Mouse (Mus musculus): ENCODE data around the gene Arfgap3. TPM values are rescaled to one million over a fixed set of nuclear protein-coding genes. Genes with fewer than 3 reads are reported as not detected.
"Not testable (repeated sequence)": the region's sequence is repeated elsewhere in the genome, so short reads cannot be mapped to it uniquely, and the experiment has no call there.

Gene Arfgap3
- polyA plus RNA-seq, 1 experiment from 2014 or later: 40.0 TPM

GRCm38 (mm10) chr15:83290899-83291298 lies 59.1 kb downstream of the Arfgap3 start:
- no peak for ATAC-seq (ENCODE audit: low FRiP score, low read depth)
- H3K4me1 ChIP-seq: no peaks in the 10 kb centered on the region
- no peak overlapping the region for H3K4me3 ChIP-seq
- no peak overlapping the region for H3K9ac ChIP-seq (replicated peaks)
- no peak overlapping the region for H3K4me2 ChIP-seq (replicated peaks)
- no peaks in the 10 kb centered on the region for H3K27me3 ChIP-seq
- H3K36me3 ChIP-seq: no peaks in the 10 kb centered on the region
- H3K27ac ChIP-seq (replicated peaks): no peak overlapping the region
- H3K9me3 ChIP-seq: no peaks in the 10 kb centered on the region
- 71% methylated on average over 2 of the region's 2 CpGs for WGBS

- Histone ChIP-seq H3K4me2 (replicated peaks) (no peak overlapping the region), H3K36me3 (no peaks in the 10 kb centered on the region), H3K4me3 (no peak overlapping the region), H3K9me3 (no peaks in the 10 kb centered on the region), H3K27me3 (no peaks in the 10 kb centered on the region), H3K27ac (replicated peaks) (no peak overlapping the region), H3K4me1 (no peaks in the 10 kb centered on the region), H3K9ac (replicated peaks) (no peak overlapping the region)
- 88% methylated on average over 8 of the region's 8 CpGs for WGBS
- no peak for ATAC-seq (ENCODE audit: low FRiP score, low read depth)
Measured at GRCm38 (mm10) chr15:83284828-83285227, 65.2 kb downstream of the Arfgap3 start.

- H3K27me3 ChIP-seq: no peaks in the 10 kb centered on the region
- ATAC-seq (ENCODE audit: low FRiP score, low read depth): no peak
- no peak overlapping the region for H3K4me2 ChIP-seq (replicated peaks)
- no peak overlapping the region for H3K9ac ChIP-seq (replicated peaks)
- no peaks in the 10 kb centered on the region for H3K4me1 ChIP-seq
- WGBS: 62% methylated on average over 5 of the region's 5 CpGs
- no peaks in the 10 kb centered on the region for H3K9me3 ChIP-seq
- no peak overlapping the region for H3K27ac ChIP-seq (replicated peaks)
- 0 out of 2 replicates have a peak, but pooled peaks cover 3% of the 10 kb centered on the region for H3K36me3 ChIP-seq
- no peak overlapping the region for H3K4me3 ChIP-seq
Measured at GRCm38 (mm10) chr15:83282397-83282796, 67.7 kb downstream of the Arfgap3 start.

GRCm38 (mm10) chr15:83281303-83281702 lies 68.7 kb downstream of the Arfgap3 start:
- Histone ChIP-seq H3K4me3 (no peak overlapping the region), H3K9me3 (no peaks in the 10 kb centered on the region), H3K4me2 (replicated peaks) (no peak overlapping the region), H3K27me3 (no peaks in the 10 kb centered on the region), H3K36me3 (0 out of 2 replicates have a peak, but pooled peaks cover 3% of the 10 kb centered on the region), H3K27ac (replicated peaks) (no peak overlapping the region), H3K4me1 (no peaks in the 10 kb centered on the region), H3K9ac (replicated peaks) (no peak overlapping the region)
- ATAC-seq (ENCODE audit: low FRiP score, low read depth): no peak
- 84% methylated on average over 11 of the region's 11 CpGs for WGBS

GRCm38 (mm10) chr15:83278579-83278978 lies 71.5 kb downstream of the Arfgap3 start:
- no peaks in the 10 kb centered on the region for H3K9me3 ChIP-seq
- H3K4me2 ChIP-seq (replicated peaks): no peak overlapping the region
- no peaks in the 10 kb centered on the region for H3K27me3 ChIP-seq
- no peak overlapping the region for H3K4me3 ChIP-seq
- no peaks in the 10 kb centered on the region for H3K4me1 ChIP-seq
- no peak overlapping the region for H3K27ac ChIP-seq (replicated peaks)
- WGBS: 88% methylated on average over 5 of the region's 5 CpGs
- no peak for ATAC-seq (ENCODE audit: low FRiP score, low read depth)
- 0 out of 2 replicates have a peak, but pooled peaks cover 3% of the 10 kb centered on the region for H3K36me3 ChIP-seq
- no peak overlapping the region for H3K9ac ChIP-seq (replicated peaks)

- Histone ChIP-seq H3K36me3 (0 out of 2 replicates have a peak, but pooled peaks cover 3% of the 10 kb centered on the region), H3K27ac (replicated peaks) (no peak overlapping the region), H3K9ac (replicated peaks) (no peak overlapping the region), H3K4me2 (replicated peaks) (no peak overlapping the region), H3K4me1 (no peaks in the 10 kb centered on the region), H3K4me3 (no peak overlapping the region), H3K9me3 (no peaks in the 10 kb centered on the region), H3K27me3 (no peaks in the 10 kb centered on the region)
- ATAC-seq (ENCODE audit: low FRiP score, low read depth): no peak
- 73% methylated on average over 4 of the region's 4 CpGs for WGBS
Measured at GRCm38 (mm10) chr15:83277451-83277850, 72.6 kb downstream of the Arfgap3 start.

- not testable (repeated sequence) for H3K27me3 ChIP-seq; H3K9me3 ChIP-seq; H3K36me3 ChIP-seq; H3K4me2 ChIP-seq (replicated peaks); H3K27ac ChIP-seq (replicated peaks); H3K4me3 ChIP-seq; H3K4me1 ChIP-seq; H3K9ac ChIP-seq (replicated peaks); ATAC-seq (ENCODE audit: low FRiP score, low read depth)
Measured at GRCm38 (mm10) chr15:83274237-83274636, 75.8 kb downstream of the Arfgap3 start.

- no peak overlapping the region for H3K27ac ChIP-seq (replicated peaks)
- H3K27me3 ChIP-seq: no peaks in the 10 kb centered on the region
- no peak overlapping the region for H3K9ac ChIP-seq (replicated peaks)
- no peak overlapping the region for H3K4me3 ChIP-seq
- H3K4me2 ChIP-seq (replicated peaks): no peak overlapping the region
- H3K4me1 ChIP-seq: no peaks in the 10 kb centered on the region
- H3K36me3 ChIP-seq: no peaks in the 10 kb centered on the region
- no peak for ATAC-seq (ENCODE audit: low FRiP score, low read depth)
- 90% methylated on average over 2 of the region's 2 CpGs for WGBS
- H3K9me3 ChIP-seq: no peaks in the 10 kb centered on the region
Measured at GRCm38 (mm10) chr15:83273017-83273416, 77.0 kb downstream of the Arfgap3 start.

GRCm38 (mm10) chr15:83271221-83271620 lies 78.8 kb downstream of the Arfgap3 start:
- H3K27me3 ChIP-seq; H3K27ac ChIP-seq (replicated peaks); H3K36me3 ChIP-seq; H3K4me1 ChIP-seq; H3K4me3 ChIP-seq; ATAC-seq (ENCODE audit: low FRiP score, low read depth); H3K4me2 ChIP-seq (replicated peaks); H3K9me3 ChIP-seq; H3K9ac ChIP-seq (replicated peaks): not testable (repeated sequence)
- 29% methylated on average over 9 of the region's 9 CpGs for WGBS

- not testable (repeated sequence) for H3K4me3 ChIP-seq; H3K27me3 ChIP-seq; H3K4me2 ChIP-seq (replicated peaks); H3K36me3 ChIP-seq; H3K4me1 ChIP-seq; ATAC-seq (ENCODE audit: low FRiP score, low read depth); H3K27ac ChIP-seq (replicated peaks); H3K9me3 ChIP-seq; H3K9ac ChIP-seq (replicated peaks)
- WGBS: 85% methylated on average over 6 of the region's 6 CpGs
Measured at GRCm38 (mm10) chr15:83269985-83270384, 80.1 kb downstream of the Arfgap3 start.

GRCm38 (mm10) chr15:83268428-83268827 lies 81.6 kb downstream of the Arfgap3 start:
- not testable (repeated sequence) for H3K4me1 ChIP-seq; H3K9me3 ChIP-seq; H3K4me3 ChIP-seq; H3K27ac ChIP-seq (replicated peaks); H3K36me3 ChIP-seq; ATAC-seq (ENCODE audit: low FRiP score, low read depth); H3K4me2 ChIP-seq (replicated peaks); H3K27me3 ChIP-seq; H3K9ac ChIP-seq (replicated peaks)
- WGBS: 70% methylated on average over 7 of the region's 7 CpGs

- Histone ChIP-seq H3K27ac (replicated peaks) (no peak overlapping the region), H3K27me3 (no peaks in the 10 kb centered on the region), H3K9me3 (no peaks in the 10 kb centered on the region), H3K4me1 (no peaks in the 10 kb centered on the region), H3K9ac (replicated peaks) (no peak overlapping the region), H3K4me3 (no peak overlapping the region), H3K4me2 (replicated peaks) (no peak overlapping the region), H3K36me3 (no peaks in the 10 kb centered on the region)
- ATAC-seq (ENCODE audit: low FRiP score, low read depth): no peak
- 23% methylated on average over 1 of the region's 1 CpGs for WGBS
Measured at GRCm38 (mm10) chr15:83265269-83265668, 84.8 kb downstream of the Arfgap3 start.

GRCm38 (mm10) chr15:83263405-83263804 lies 86.6 kb downstream of the Arfgap3 start:
- Histone ChIP-seq H3K4me3 (no peak overlapping the region), H3K4me1 (no peaks in the 10 kb centered on the region), H3K9me3 (no peaks in the 10 kb centered on the region), H3K9ac (replicated peaks) (no peak overlapping the region), H3K27ac (replicated peaks) (no peak overlapping the region), H3K36me3 (no peaks in the 10 kb centered on the region), H3K27me3 (no peaks in the 10 kb centered on the region), H3K4me2 (replicated peaks) (no peak overlapping the region)
- no peak for ATAC-seq (ENCODE audit: low FRiP score, low read depth)
- 74% methylated on average over 5 of the region's 5 CpGs for WGBS
